Mouse (Mus musculus) limb, embryonic 11.5 days (tissue): ENCODE measurements around the gene Baz1a. TPM values are rescaled to one million over a fixed set of nuclear protein-coding genes. Genes with fewer than 3 reads are reported as not detected.

Experiments
- ATAC-seq: fragments of 200-750 bp; cut with Nextera tagmentation; 2 replicates; pipeline ENCODE4 v1.8.0; 2017; ENCODE audit warnings: low read depth; ENCODE audit not compliant: insufficient number of reproducible peaks, low FRiP score, low TSS enrichment
- DNase-seq: peaks from one replicate; pipeline ENCODE4 v3.0.0-alpha.2; 2015; ENCODE audit warnings: low spot score
- H3K27ac ChIP-seq: fragments of 300-500 bp; sonication (generic); replicated peaks from 2 replicates; pipeline ENCODE4 v1.5.1; 2014; ENCODE audit warnings: low read depth, mild to moderate bottlenecking, low read length
- H3K27me3 ChIP-seq: fragments of 300-500 bp; sonication (generic); 2 replicates; pipeline ENCODE4 v1.6.1; 2014; ENCODE audit warnings: mild to moderate bottlenecking, low read length, mixed read lengths; ENCODE audit not compliant: control insufficient read depth, insufficient read depth
- H3K36me3 ChIP-seq: fragments of 300-500 bp; sonication (generic); 2 replicates; pipeline ENCODE4 v1.6.1; 2014; ENCODE audit warnings: mild to moderate bottlenecking, low read length, moderate library complexity, mixed read lengths; ENCODE audit not compliant: control insufficient read depth, insufficient read depth
- H3K4me1 ChIP-seq: fragments of 300-500 bp; sonication (generic); 2 replicates; pipeline ENCODE4 v1.6.1; 2014; ENCODE audit warnings: low read length, mixed read lengths; ENCODE audit not compliant: control insufficient read depth, insufficient read depth
- H3K4me2 ChIP-seq: fragments of 300-500 bp; sonication (generic); 2 replicates; pipeline ENCODE4 v1.6.1; 2014; ENCODE audit warnings: low read depth, mild to moderate bottlenecking, moderate library complexity; ENCODE audit not compliant: severe bottlenecking
- H3K4me3 ChIP-seq: fragments of 300-500 bp; sonication (generic); 2 replicates; pipeline ENCODE4 v1.5.1; 2014; ENCODE audit warnings: low read depth, low read length
- H3K9ac ChIP-seq: fragments of 300-500 bp; sonication (generic); 2 replicates; pipeline ENCODE4 v1.6.1; 2014; ENCODE audit warnings: mild to moderate bottlenecking, low read length
- H3K9me3 ChIP-seq: fragments of 300-500 bp; sonication (generic); 2 replicates; pipeline ENCODE4 v1.6.1; 2016; ENCODE audit warnings: low read length; ENCODE audit not compliant: control insufficient read depth
- WGBS: fragments of 180-500 bp; shearing (Covaris S2); extraction: QIAGEN DNeasy Blood & Tissue Kit; methylation state at CpG from one replicate; pipeline ENCODE4 v1.1.7; 2014; 5-methylcytosine and 5-hydroxymethylcytosine counted together
- polyA plus RNA-seq: library from polyadenylated mRNA; unstranded; fragments of >200 nt; fragmentation: Nextera tagmentation; extraction: Ambion mirVana; gene quantifications from 2 replicates; pipeline ENCODE4 v1.2.1, GENCODE M21; 2014

The Baz1a gene
- polyA plus RNA-seq, 1 experiment from 2014 or later: 25.3 TPM

DNA sequence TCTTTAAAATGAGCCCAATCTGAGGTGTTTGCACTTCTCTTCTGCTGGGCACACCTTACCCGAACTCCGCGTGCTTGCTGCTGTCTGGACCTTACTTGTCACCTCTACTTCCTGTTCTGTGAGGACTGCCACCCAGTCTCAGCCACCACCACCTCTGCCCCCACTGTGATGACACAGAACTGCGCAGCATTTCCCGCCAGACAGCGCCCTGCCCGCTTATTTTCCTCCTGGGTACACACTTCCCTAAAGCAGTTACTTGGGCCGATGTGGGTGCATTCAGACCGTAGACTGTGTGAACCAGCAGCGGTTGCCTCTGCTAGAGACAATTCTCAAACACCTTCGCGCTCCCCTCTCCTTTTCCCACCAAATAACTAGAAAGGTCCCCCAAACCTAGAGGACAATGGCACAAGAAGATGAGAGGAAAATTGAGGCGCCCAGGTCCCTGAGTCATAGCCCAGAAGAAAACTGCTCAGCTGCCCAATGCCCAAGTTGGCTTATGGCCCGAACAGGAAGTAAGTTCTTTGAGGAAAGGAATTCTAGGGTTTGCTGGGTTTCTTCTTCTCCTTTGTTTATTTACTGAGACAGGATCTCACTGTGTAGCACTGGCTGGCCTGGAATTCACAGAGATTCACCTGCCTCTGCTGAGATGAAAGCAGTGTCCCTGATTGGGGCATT lies 15.0 kb downstream of the Baz1a start:
- H3K27me3 ChIP-seq: no peaks in the 10 kb centered on the region
- no peaks in the 10 kb centered on the region for H3K36me3 ChIP-seq
- H3K4me3 ChIP-seq: no peak overlapping the region
- WGBS: 81% methylated on average over 14 of the region's 14 CpGs
- no peak overlapping the region for H3K9ac ChIP-seq
- H3K4me2 ChIP-seq: no peak overlapping the region
- DNase-seq (no peak), ATAC-seq (no peak)
- no peak overlapping the region for H3K27ac ChIP-seq
- H3K4me1 ChIP-seq: no peaks in the 10 kb centered on the region
- no peaks in the 10 kb centered on the region for H3K9me3 ChIP-seq

DNA sequence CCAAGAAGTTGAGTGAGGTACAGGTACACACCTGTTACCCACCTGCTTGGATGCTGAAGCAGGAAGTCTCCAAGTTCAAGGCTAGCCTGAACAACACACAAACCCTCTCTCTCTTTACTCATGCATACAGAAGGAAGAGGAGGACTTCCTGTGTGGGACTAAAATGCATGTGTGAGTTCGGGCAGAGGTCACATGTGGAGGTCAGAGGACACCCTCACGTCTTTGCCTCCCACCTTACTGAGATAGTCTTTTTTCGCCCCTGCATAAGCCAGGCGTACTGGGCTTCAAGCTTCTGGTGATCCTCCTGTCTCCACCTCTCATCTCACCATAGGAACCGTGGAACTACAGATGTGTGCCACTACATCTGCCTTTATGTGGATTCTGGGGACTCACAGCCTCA lies 15.7 kb downstream of the Baz1a start:
- H3K4me2 ChIP-seq: no peak overlapping the region
- H3K36me3 ChIP-seq: no peaks in the 10 kb centered on the region
- H3K27ac ChIP-seq: no peak overlapping the region
- no peak overlapping the region for H3K9ac ChIP-seq
- H3K9me3 ChIP-seq: no peaks in the 10 kb centered on the region
- H3K4me1 ChIP-seq: no peaks in the 10 kb centered on the region
- H3K4me3 ChIP-seq: no peak overlapping the region
- ATAC-seq (no peak), DNase-seq (no peak)
- 69% methylated on average over 5 of the region's 5 CpGs for WGBS
- H3K27me3 ChIP-seq: no peaks in the 10 kb centered on the region

DNA sequence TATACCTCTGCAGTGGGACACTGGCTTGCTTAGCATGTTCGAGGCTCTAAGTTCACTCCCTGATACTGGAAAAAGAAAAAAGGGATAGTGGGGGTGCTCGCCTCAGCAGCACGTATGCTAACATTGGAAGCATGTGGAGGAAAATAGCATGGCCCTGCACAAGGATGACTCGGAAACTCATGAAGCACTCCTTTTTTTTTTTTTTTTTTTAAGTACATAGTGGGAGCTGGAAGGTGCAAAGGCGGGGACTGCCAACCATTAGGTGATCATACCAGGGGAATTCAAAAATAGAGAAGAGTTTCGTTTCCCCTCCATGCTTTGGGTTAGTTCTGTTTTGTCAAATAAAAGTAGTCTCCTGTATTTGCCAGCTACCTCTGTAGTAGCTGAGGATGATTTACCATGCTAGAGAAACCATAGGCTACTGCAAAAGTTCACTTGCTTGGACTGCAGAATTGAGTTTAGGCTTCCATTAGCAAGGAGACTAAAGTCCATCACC lies 17.1 kb downstream of the Baz1a start:
- Histone ChIP-seq H3K36me3 (no peaks in the 10 kb centered on the region), H3K27ac (no peak overlapping the region), H3K4me3 (no peak overlapping the region), H3K9ac (no peak overlapping the region), H3K27me3 (no peaks in the 10 kb centered on the region), H3K4me1 (no peaks in the 10 kb centered on the region), H3K9me3 (no peaks in the 10 kb centered on the region), H3K4me2 (no peak overlapping the region)
- 82% methylated on average over 6 of the region's 6 CpGs for WGBS
- ATAC-seq (no peak), DNase-seq (no peak)

DNA sequence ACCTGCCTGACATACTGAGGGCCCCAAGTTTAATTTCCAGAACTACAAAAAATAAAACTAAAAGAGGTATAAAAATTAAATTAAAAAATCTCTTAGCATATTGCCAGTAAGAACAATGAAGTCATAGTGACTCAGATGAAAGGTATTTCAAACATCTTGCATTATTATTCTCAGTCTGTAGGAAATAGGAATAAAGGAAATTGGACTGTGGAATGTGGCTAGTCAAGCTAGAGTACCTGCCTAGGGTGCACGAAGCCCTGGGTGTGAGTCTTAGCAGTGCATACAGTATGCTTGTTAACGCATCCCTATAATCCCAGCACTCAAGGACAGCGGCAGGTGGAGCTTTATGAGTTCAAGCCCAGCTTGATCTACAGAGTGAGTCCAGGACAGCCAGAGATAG lies 18.2 kb downstream of the Baz1a start:
- WGBS: 71% methylated on average over 3 of the region's 3 CpGs
- ATAC-seq: no peak
- H3K9me3 ChIP-seq: no peaks in the 10 kb centered on the region
- no peaks in the 10 kb centered on the region for H3K27me3 ChIP-seq
- H3K4me2 ChIP-seq: no peak overlapping the region
- no peak overlapping the region for H3K27ac ChIP-seq
- no peak for DNase-seq
- no peaks in the 10 kb centered on the region for H3K4me1 ChIP-seq
- H3K9ac ChIP-seq: no peak overlapping the region
- no peak overlapping the region for H3K4me3 ChIP-seq
- no peaks in the 10 kb centered on the region for H3K36me3 ChIP-seq

DNA sequence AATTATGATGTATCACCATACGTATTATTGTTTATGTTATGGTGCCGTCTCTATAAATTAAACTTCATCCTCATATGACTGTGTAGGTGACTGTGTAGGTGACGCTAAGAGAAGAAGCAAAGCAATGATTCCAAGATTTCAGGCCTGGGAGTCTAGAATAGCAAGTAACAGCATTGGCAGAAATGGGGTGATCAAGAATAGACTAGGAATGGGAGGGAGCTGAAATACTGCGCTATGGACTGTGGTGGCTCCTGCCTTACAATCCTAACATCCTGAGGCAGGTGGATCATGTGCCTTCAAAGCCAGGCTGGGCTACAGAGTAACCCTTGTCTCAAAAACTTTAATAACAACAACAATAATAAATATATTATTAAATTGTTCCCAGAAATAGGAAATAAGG lies 19.7 kb downstream of the Baz1a start:
- Histone ChIP-seq H3K4me2 (no peak overlapping the region), H3K9me3 (no peaks in the 10 kb centered on the region), H3K4me3 (no peak overlapping the region), H3K36me3 (no peaks in the 10 kb centered on the region), H3K9ac (no peak overlapping the region), H3K27ac (no peak overlapping the region), H3K27me3 (no peaks in the 10 kb centered on the region), H3K4me1 (no peaks in the 10 kb centered on the region)
- 93% methylated on average over 4 of the region's 4 CpGs for whole genome bisulfite sequencing
- ATAC-seq (no peak), DNase-seq (no peak)

DNA sequence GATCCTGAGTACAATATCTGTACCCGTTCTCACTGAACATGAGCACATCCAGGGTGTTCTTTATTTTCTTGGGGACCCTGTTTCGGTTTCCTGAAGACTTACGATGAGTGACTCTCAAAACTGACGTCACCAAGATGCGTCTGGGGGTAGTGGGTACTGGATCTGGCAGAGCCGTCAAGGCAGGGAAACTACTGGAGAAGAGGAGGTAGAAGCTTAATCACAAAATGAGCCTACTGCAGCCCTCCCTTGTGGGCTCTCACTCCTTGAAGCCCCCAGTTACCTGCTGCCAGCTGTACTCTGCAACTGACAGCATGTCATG lies 20.1 kb downstream of the Baz1a start:
- WGBS: 76% methylated on average over 6 of the region's 6 CpGs

DNA sequence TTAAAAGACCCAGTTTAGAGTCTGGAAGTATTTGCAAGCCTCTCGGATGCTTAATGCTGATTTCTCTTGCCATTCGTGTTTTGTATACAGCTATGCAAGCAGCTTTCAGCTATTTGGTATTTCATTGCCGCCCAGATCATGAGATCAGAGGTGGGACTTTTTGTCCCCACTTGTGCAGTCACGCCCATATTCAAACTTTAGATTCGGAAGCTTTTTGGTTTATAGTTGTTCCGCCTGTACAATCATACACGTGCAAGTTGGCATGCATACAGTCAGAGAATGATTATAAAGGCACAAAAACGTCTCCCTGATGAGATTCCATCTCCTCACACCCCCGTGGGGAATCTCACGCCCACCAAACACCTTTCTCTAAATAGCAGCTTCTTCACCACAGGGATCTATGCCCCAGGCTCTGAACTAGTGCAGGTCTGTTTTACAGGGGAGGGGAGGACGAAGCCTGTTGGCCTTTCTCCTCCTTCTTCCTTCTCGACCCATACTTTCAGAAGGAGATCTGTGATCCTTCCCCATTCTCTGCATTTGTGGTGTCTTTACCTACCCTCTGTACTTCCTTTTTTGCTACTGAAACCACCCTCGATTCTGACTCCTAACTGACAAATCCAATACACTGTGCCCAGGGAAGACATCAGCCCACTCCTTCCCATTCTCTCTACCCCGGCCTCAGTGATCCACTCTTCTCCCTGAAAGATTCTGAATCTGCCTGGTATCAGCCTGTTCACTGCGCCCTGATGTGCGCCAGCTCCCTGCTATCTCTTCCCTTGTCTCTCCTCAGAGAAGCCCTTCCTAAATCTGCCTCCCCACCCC lies 20.7 kb downstream of the Baz1a start:
- no peaks in the 10 kb centered on the region for H3K36me3 ChIP-seq
- WGBS: 50% methylated on average over 16 of the region's 16 CpGs
- no peaks in the 10 kb centered on the region for H3K9me3 ChIP-seq
- no peaks in the 10 kb centered on the region for H3K27me3 ChIP-seq
- H3K4me1 ChIP-seq: no peaks in the 10 kb centered on the region
- no peak overlapping the region for H3K9ac ChIP-seq
- DNase-seq (no peak), ATAC-seq (no peak)
- no peak overlapping the region for H3K4me2 ChIP-seq
- no peak overlapping the region for H3K4me3 ChIP-seq
- no peak overlapping the region for H3K27ac ChIP-seq

More for the DNA sequence above, 20.1 kb downstream of the Baz1a start:
- no peaks in the 10 kb centered on the region for H3K9me3 ChIP-seq
- no peaks in the 10 kb centered on the region for H3K36me3 ChIP-seq
- no peaks in the 10 kb centered on the region for H3K27me3 ChIP-seq
- H3K4me3 ChIP-seq: no peak overlapping the region
- no peaks in the 10 kb centered on the region for H3K4me1 ChIP-seq
- H3K27ac ChIP-seq: no peak overlapping the region
- no peak overlapping the region for H3K4me2 ChIP-seq
- no peak overlapping the region for H3K9ac ChIP-seq
- DNase-seq (no peak), ATAC-seq (no peak)

DNA sequence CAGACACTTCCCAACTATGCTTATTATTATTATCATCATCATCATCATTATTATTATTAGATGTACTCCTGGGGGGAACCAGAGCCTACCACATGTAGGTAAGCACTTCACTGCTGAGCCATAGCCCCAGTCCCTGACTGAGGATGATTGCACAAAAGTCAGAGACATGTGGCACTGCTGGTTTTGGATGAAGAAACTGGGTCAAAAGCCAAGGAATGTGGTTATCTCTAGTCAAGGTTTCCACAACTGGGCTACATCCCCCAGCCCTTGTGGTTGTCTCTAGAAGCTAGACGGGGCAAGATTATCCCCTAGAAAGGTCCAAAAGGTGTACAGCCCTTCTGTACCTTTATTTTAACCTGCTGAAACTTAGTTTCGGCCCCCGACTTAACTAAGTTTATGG lies 21.3 kb downstream of the Baz1a start:
- ATAC-seq: no peak
- no peak overlapping the region for H3K4me3 ChIP-seq
- DNase-seq: no peak
- H3K4me1 ChIP-seq: no peaks in the 10 kb centered on the region
- 69% methylated on average over 3 of the region's 3 CpGs for WGBS
- H3K9me3 ChIP-seq: no peaks in the 10 kb centered on the region
- no peaks in the 10 kb centered on the region for H3K36me3 ChIP-seq
- no peak overlapping the region for H3K4me2 ChIP-seq
- H3K9ac ChIP-seq: no peak overlapping the region
- H3K27me3 ChIP-seq: no peaks in the 10 kb centered on the region
- no peak overlapping the region for H3K27ac ChIP-seq
